In genomic region chr19:36377729-36378128, GRCm38 (mm10) we compare ENCODE assay signal across 15 mouse cellular contexts. TPM values are rescaled to one million over a fixed set of nuclear protein-coding genes. Genes with fewer than 3 reads are reported as not detected.
A peak's percentile ranks its signal among the peaks of the same experiment; 100 is the strongest.
DNase-seq lines count a peak whose midpoint lies in the region; ATAC-seq lines count a peak whose summit lies in the region.
"Had no signal": no experiment of that assay in that cellular context is flagged by ENCODE, and none has a peak within 500 bp of the region (broad histone marks: within the 10 kb centered on the region; RNA-seq: fewer than 3 reads in every experiment).

No protein-coding gene starts in this region.

- no peaks in the 10 kb centered on the region for H3K36me3 ChIP-seq in forebrain, embryonic 11.5 days (ENCODE audit: control insufficient read depth, insufficient read depth, low read length)
- no peaks in the 10 kb centered on the region for H3K36me3 ChIP-seq in forebrain, embryonic 13.5 days (ENCODE audit: poor library complexity, severe bottlenecking)
- no peaks in the 10 kb centered on the region for H3K36me3 ChIP-seq in hindbrain, embryonic 11.5 days (ENCODE audit: control insufficient read depth, insufficient read depth, low read length)
- H3K36me3 ChIP-seq in midbrain, embryonic 13.5 days, result no peaks in the 10 kb centered on the region
- H3K36me3 ChIP-seq: heart, embryonic 12.5 days had no signal

- no peak overlapping the region for H3K9ac ChIP-seq in forebrain, embryonic 11.5 days (ENCODE audit: low read length)
- H3K9ac ChIP-seq in forebrain, embryonic 13.5 days, result no peak overlapping the region
- no peak overlapping the region for H3K9ac ChIP-seq in hindbrain, embryonic 11.5 days (ENCODE audit: low read depth, low read length)
- H3K9ac ChIP-seq in midbrain, embryonic 13.5 days (replicated peaks), result no peak overlapping the region
- H3K9ac ChIP-seq: heart, embryonic 12.5 days; liver, postnatal 0 days had no signal

- no peak overlapping the region for H3K4me3 ChIP-seq in forebrain, embryonic 11.5 days (ENCODE audit: low read depth, low read length)
- H3K4me3 ChIP-seq in forebrain, embryonic 13.5 days, result no peak overlapping the region
- no peak overlapping the region for H3K4me3 ChIP-seq in hindbrain, embryonic 11.5 days (ENCODE audit: low read depth, low read length)
- no peak overlapping the region for H3K4me3 ChIP-seq in midbrain, embryonic 13.5 days (replicated peaks)
- H3K4me3 ChIP-seq: heart, embryonic 12.5 days had no signal

- intact Hi-C loops in left cerebral cortex, postnatal 4 days (cut with DNase I), result no loop called here
- intact Hi-C loops in left cerebral cortex, postnatal 36 days (cut with DNase I), result no loop called here

- no peaks in the 10 kb centered on the region for H3K9me3 ChIP-seq in forebrain, embryonic 11.5 days (ENCODE audit: control insufficient read depth, low read length)
- H3K9me3 ChIP-seq in forebrain, embryonic 13.5 days (replicated peaks), result no peaks in the 10 kb centered on the region
- no peaks in the 10 kb centered on the region for H3K9me3 ChIP-seq in hindbrain, embryonic 11.5 days (ENCODE audit: control insufficient read depth, low read length)
- no peaks in the 10 kb centered on the region for H3K9me3 ChIP-seq in midbrain, embryonic 13.5 days
- H3K9me3 ChIP-seq: heart, embryonic 12.5 days had no signal

- peak; percentile 46 for DNase-seq in forebrain, embryonic 11.5 days (ENCODE audit: low spot score)
- DNase-seq in left cerebral cortex, postnatal 4 days, result peak; percentile 13
- DNase-seq in left cerebral cortex, postnatal 36 days (ENCODE audit: low spot score in 2 of 2), result no peak
- peak; percentile 2 for DNase-seq in hindbrain, embryonic 11.5 days (ENCODE audit: low spot score)
- DNase-seq in lung, adult 18-20 months, result no peak
- DNase-seq: adrenal gland, adult 8-10 months; cerebellum, adult 18-20 months; kidney, adult 2 months; kidney, postnatal 25 days; liver; liver, postnatal 0 days had no signal

- WGBS in forebrain, embryonic 11.5 days, result 82% methylated on average over 7 of the region's 7 CpGs
- WGBS in forebrain, embryonic 13.5 days, result 85% methylated on average over 7 of the region's 7 CpGs
- WGBS in hindbrain, embryonic 11.5 days, result 73% methylated on average over 7 of the region's 7 CpGs
- 84% methylated on average over 7 of the region's 7 CpGs for WGBS in midbrain, embryonic 13.5 days

- no peak overlapping the region for H3K4me2 ChIP-seq in forebrain, embryonic 11.5 days (ENCODE audit: low read depth, low read length, severe bottlenecking)
- no peak overlapping the region for H3K4me2 ChIP-seq in forebrain, embryonic 13.5 days
- no peak overlapping the region for H3K4me2 ChIP-seq in hindbrain, embryonic 11.5 days (replicated peaks; ENCODE audit: low read depth, low read length)
- H3K4me2 ChIP-seq in midbrain, embryonic 13.5 days (replicated peaks), result no peak overlapping the region
- H3K4me2 ChIP-seq: heart, embryonic 12.5 days had no signal

- H3K4me1 ChIP-seq in forebrain, embryonic 11.5 days (replicated peaks; ENCODE audit: control insufficient read depth, insufficient read depth, low read length), result no peaks in the 10 kb centered on the region
- no peaks in the 10 kb centered on the region for H3K4me1 ChIP-seq in forebrain, embryonic 13.5 days
- no peaks in the 10 kb centered on the region for H3K4me1 ChIP-seq in hindbrain, embryonic 11.5 days (replicated peaks; ENCODE audit: control insufficient read depth, insufficient read depth, low read length)
- H3K4me1 ChIP-seq in midbrain, embryonic 13.5 days (replicated peaks), result no peaks in the 10 kb centered on the region

- no peaks in the 10 kb centered on the region for H3K27me3 ChIP-seq in forebrain, embryonic 11.5 days (ENCODE audit: control insufficient read depth, insufficient read depth, low read length)
- H3K27me3 ChIP-seq in forebrain, embryonic 13.5 days, result no peaks in the 10 kb centered on the region
- H3K27me3 ChIP-seq in hindbrain, embryonic 11.5 days (ENCODE audit: control insufficient read depth, insufficient read depth, low read length), result no peaks in the 10 kb centered on the region
- 0 out of 2 replicates have a peak, but pooled peaks cover 3% of the 10 kb centered on the region for H3K27me3 ChIP-seq in midbrain, embryonic 13.5 days
- H3K27me3 ChIP-seq: heart, embryonic 12.5 days had no signal

- no peak overlapping the region for H3K27ac ChIP-seq in forebrain, embryonic 11.5 days (ENCODE audit: low read depth, low read length)
- H3K27ac ChIP-seq in forebrain, embryonic 13.5 days, result no peak overlapping the region
- H3K27ac ChIP-seq in hindbrain, embryonic 11.5 days (ENCODE audit: low read depth, low read length), result no peak overlapping the region
- no peak overlapping the region for H3K27ac ChIP-seq in midbrain, embryonic 13.5 days

- ATAC-seq in forebrain, embryonic 11.5 days (replicated peaks; ENCODE audit: low FRiP score), result no peak; the same call in 1 of the 2 replicates
- ATAC-seq in forebrain, embryonic 13.5 days, result no peak
- ATAC-seq in hindbrain, embryonic 11.5 days (ENCODE audit: low FRiP score), result 0 out of 2 replicates have a peak, but pooled peaks have one; percentile 33
- peak; percentile 37; the same call in 1 of the 2 replicates for ATAC-seq in midbrain, embryonic 13.5 days
- ATAC-seq in inflammation-experienced regulatory T-cells, adult 6 months, result no peak
- ATAC-seq: liver, postnatal 0 days had no signal

RNA-seq across cellular contexts. Expression of gene Pcgf5, which starts 29.6 kb away (rescaled TPM):
- 14.9 and 17.1 TPM in 2 replicates for polyA plus RNA-seq in forebrain, embryonic 11.5 days (2014; fragmentation: Nextera tagmentation; extraction: Ambion mirVana)
- 23.0 and 25.2 TPM in 2 replicates for polyA plus RNA-seq in forebrain, embryonic 13.5 days (2015; fragmentation: Nextera tagmentation; extraction: Ambion mirVana)
- 1 to 10 TPM; 6.8 to 8.9 TPM for total RNA-seq in left cerebral cortex, postnatal 4 days (2021)
- 10 to 100 TPM; 20.9 to 25.9 TPM for total RNA-seq in left cerebral cortex, postnatal 36 days (2021)
- polyA plus RNA-seq in hindbrain, embryonic 11.5 days (2014; fragmentation: Nextera tagmentation; extraction: Ambion mirVana), result 10.6 and 11.0 TPM in 2 replicates
- polyA plus RNA-seq in midbrain, embryonic 13.5 days (2015; fragmentation: Nextera tagmentation; extraction: Ambion mirVana), result 8.7 and 9.7 TPM in 2 replicates
- 10 to 100 TPM; 26.3 to 55.8 (median 46.6) TPM for polyA plus RNA-seq in inflammation-experienced regulatory T-cells, adult 6 months (2017; shearing (Covaris generic))

Comparison
In these comparisons a context has a peak if more than half of its experiments do, and no peak if none do; other contexts are left out.
1. DNase-seq: peak in forebrain, embryonic 11.5 days (single experiment), left cerebral cortex, postnatal 4 days (single experiment) and hindbrain, embryonic 11.5 days (single experiment); none in left cerebral cortex, postnatal 36 days (0 of 2) and lung, adult 18-20 months (0 of 2).
2. ATAC-seq: peak in hindbrain, embryonic 11.5 days (single experiment) and midbrain, embryonic 13.5 days (single experiment); none in forebrain, embryonic 11.5 days (single experiment), forebrain, embryonic 13.5 days (single experiment) and inflammation-experienced regulatory T-cells, adult 6 months (single experiment).